Mouse (Mus musculus) kidney, postnatal 0 days (tissue): ENCODE measurements around the gene Ace. TPM values are rescaled to one million over a fixed set of nuclear protein-coding genes. Genes with fewer than 3 reads are reported as not detected.

Source experiments
- ATAC-seq: fragments of 200-750 bp; cut with Nextera tagmentation; replicated peaks from 2 replicates; pipeline ENCODE4 v1.8.0; 2017; ENCODE audit warnings: low read depth, moderate number of reproducible peaks, moderate TSS enrichment, moderate library complexity; ENCODE audit not compliant: low FRiP score
- DNase-seq: peaks from one replicate; pipeline ENCODE4 v3.0.0-alpha.2; 2016; ENCODE audit warnings: low spot score
- H3K27ac ChIP-seq: fragments of 300-500 bp; sonication (generic); 2 replicates; pipeline ENCODE4 v1.5.1; 2014; ENCODE audit warnings: mild to moderate bottlenecking
- H3K27me3 ChIP-seq: fragments of 300-500 bp; sonication (generic); 2 replicates; pipeline ENCODE4 v1.6.1; 2014; ENCODE audit warnings: low read length, mixed read lengths; ENCODE audit not compliant: insufficient read depth
- H3K36me3 ChIP-seq: fragments of 300-500 bp; sonication (generic); 2 replicates; pipeline ENCODE4 v1.6.1; 2014; ENCODE audit warnings: low read length, mixed read lengths; ENCODE audit not compliant: insufficient read depth
- H3K4me1 ChIP-seq: fragments of 300-500 bp; sonication (generic); replicated peaks from 2 replicates; pipeline ENCODE4 v1.6.1; 2014; ENCODE audit warnings: antibody characterized with exemption, low read length, mixed read lengths; ENCODE audit not compliant: insufficient read depth
- H3K4me2 ChIP-seq: fragments of 300-500 bp; sonication (generic); 2 replicates; pipeline ENCODE4 v1.6.1; 2014; ENCODE audit warnings: mild to moderate bottlenecking, low read length, moderate library complexity, mixed read lengths
- H3K4me3 ChIP-seq: fragments of 300-500 bp; sonication (generic); replicated peaks from 2 replicates; pipeline ENCODE4 v1.5.1; 2014; ENCODE audit warnings: low read depth, low read length
- H3K9ac ChIP-seq: fragments of 300-500 bp; sonication (generic); 2 replicates; pipeline ENCODE4 v1.6.1; 2014; ENCODE audit warnings: low read depth, low read length
- H3K9me3 ChIP-seq: fragments of 300-500 bp; sonication (generic); replicated peaks from 2 replicates; pipeline ENCODE4 v1.6.1; 2016; ENCODE audit warnings: low read length, inconsistent platforms, mixed read lengths
- CTCF ChIP-seq: IDR thresholded peaks from 2 replicates; pipeline ENCODE4 v1.5.1; 2016; ENCODE audit warnings: antibody characterized with exemption, low read depth, mild to moderate bottlenecking, moderate library complexity
- WGBS: fragments of 180-500 bp; shearing (Covaris S2); extraction: QIAGEN DNeasy Blood & Tissue Kit; methylation state at CpG from one replicate; pipeline ENCODE4 v1.1.7; 2014; 5-methylcytosine and 5-hydroxymethylcytosine counted together
- polyA plus RNA-seq: library from polyadenylated mRNA; unstranded; fragments of >200 nt; fragmentation: Nextera tagmentation; extraction: Ambion mirVana; gene quantifications from 2 replicates; pipeline ENCODE4 v1.2.1, GENCODE M21; 2015

Gene Ace
- polyA plus RNA-seq, 1 experiment from 2014 or later = 24.4 TPM

- H3K27me3 ChIP-seq = no peaks in the 10 kb centered on the region
- H3K4me3 ChIP-seq = no peak overlapping the region
- no peaks in the 10 kb centered on the region for H3K36me3 ChIP-seq
- 87% methylated on average over 9 of the region's 9 CpGs for WGBS
- H3K9ac ChIP-seq = no peak overlapping the region
- no peaks in the 10 kb centered on the region for H3K9me3 ChIP-seq
- peak overlapping the region; percentile 72 for H3K27ac ChIP-seq
- no peak for TF ChIP-seq CTCF
- H3K4me1 ChIP-seq = 0 out of 2 replicates have a peak, but pooled peaks cover 3% of the 10 kb centered on the region
- H3K4me2 ChIP-seq = no peak overlapping the region
- ATAC-seq (peak; percentile 34; the same call in 1 of the 2 replicates), DNase-seq (no peak)
These were observed 15.6 kb upstream of the Ace start for GRCm38 (mm10) chr11:105952111-105952510.

- H3K4me2 ChIP-seq = no peak within 1 kb of the TSS
- no peak for DNase-seq
- H3K36me3 ChIP-seq = no peaks in the 10 kb centered on the region
- no peak within 1 kb of the TSS for H3K4me3 ChIP-seq
- 0 out of 2 replicates have a peak, but pooled peaks cover 3% of the 10 kb centered on the region for H3K4me1 ChIP-seq
- no peak within 1 kb of the TSS for H3K9ac ChIP-seq
- ATAC-seq = peak; percentile 65; the same call in 1 of the 2 replicates
- WGBS = 48% methylated on average over 12 of the region's 12 CpGs
- H3K27me3 ChIP-seq = no peaks in the 10 kb centered on the region
- TF ChIP-seq CTCF = no peak
- H3K9me3 ChIP-seq = no peaks in the 10 kb centered on the region
- H3K27ac ChIP-seq = peak within 1 kb of the TSS; percentile 72
These were observed 14.8 kb upstream of the Ace start, which contains the start of gene Cyb561 for GRCm38 (mm10) chr11:105952911-105953386. TSS of gene Cyb561 (minus strand) at chr11:105953336.

- DNase-seq (peak; percentile 27), ATAC-seq (peak; percentile 33; the same call in 1 of the 2 replicates)
- peak overlapping the region; percentile 72 for H3K27ac ChIP-seq
- TF ChIP-seq CTCF = no peak
- no peaks in the 10 kb centered on the region for H3K9me3 ChIP-seq
- no peak overlapping the region for H3K4me3 ChIP-seq
- H3K36me3 ChIP-seq = no peaks in the 10 kb centered on the region
- 56% methylated on average over 6 of the region's 6 CpGs for WGBS
- no peak overlapping the region for H3K4me2 ChIP-seq
- H3K27me3 ChIP-seq = no peaks in the 10 kb centered on the region
- H3K4me1 ChIP-seq = 0 out of 2 replicates have a peak, but pooled peaks cover 3% of the 10 kb centered on the region
- H3K9ac ChIP-seq = no peak overlapping the region
These were observed 14.3 kb upstream of the Ace start for GRCm38 (mm10) chr11:105953402-105953801.

GRCm38 (mm10) chr11:105955815-105956430 is 11.8 kb upstream of the Ace start:
- Histone ChIP-seq H3K27ac (no peak overlapping the region), H3K36me3 (no peaks in the 10 kb centered on the region), H3K4me1 (0 out of 2 replicates have a peak, but pooled peaks cover 3% of the 10 kb centered on the region), H3K9ac (no peak overlapping the region), H3K4me2 (no peak overlapping the region), H3K9me3 (no peaks in the 10 kb centered on the region), H3K27me3 (no peaks in the 10 kb centered on the region), H3K4me3 (no peak overlapping the region)
- ATAC-seq = no peak
- no peak for TF ChIP-seq CTCF
- WGBS = 88% methylated on average over 28 of the region's 28 CpGs
- no peak for DNase-seq

- Histone ChIP-seq H3K4me3 (no peak overlapping the region), H3K9ac (no peak overlapping the region), H3K36me3 (no peaks in the 10 kb centered on the region), H3K27ac (no peak overlapping the region), H3K4me2 (no peak overlapping the region), H3K4me1 (no peaks in the 10 kb centered on the region), H3K9me3 (no peaks in the 10 kb centered on the region), H3K27me3 (no peaks in the 10 kb centered on the region)
- no peak for TF ChIP-seq CTCF
- DNase-seq (no peak), ATAC-seq (no peak)
- WGBS = 44% methylated on average over 6 of the region's 6 CpGs
These were observed 10.2 kb upstream of the Ace start for GRCm38 (mm10) chr11:105957501-105957900.

- DNase-seq = no peak
- no peaks in the 10 kb centered on the region for H3K27me3 ChIP-seq
- TF ChIP-seq CTCF = no peak
- ATAC-seq = no peak
- H3K36me3 ChIP-seq = no peaks in the 10 kb centered on the region
- no peak overlapping the region for H3K4me3 ChIP-seq
- no peaks in the 10 kb centered on the region for H3K4me1 ChIP-seq
- WGBS = 53% methylated on average over 1 of the region's 1 CpGs
- no peaks in the 10 kb centered on the region for H3K9me3 ChIP-seq
- H3K27ac ChIP-seq = no peak overlapping the region
- no peak overlapping the region for H3K4me2 ChIP-seq
- H3K9ac ChIP-seq = no peak overlapping the region
These were observed 9.2 kb upstream of the Ace start for GRCm38 (mm10) chr11:105958566-105958965.
